Mouse (Mus musculus): ENCODE measurements around the gene H2-K1.
"Not testable (repeated sequence)": the region's sequence is repeated elsewhere in the genome, so short reads cannot be mapped to it uniquely, and the experiment has no call there.

The H2-K1 gene

GRCm38 (mm10) chr17:34026917-34027655, 26.9 kb upstream of the H2-K1 start:
- ATAC-seq (ENCODE audit: low TSS enrichment) = no peak

DNA sequence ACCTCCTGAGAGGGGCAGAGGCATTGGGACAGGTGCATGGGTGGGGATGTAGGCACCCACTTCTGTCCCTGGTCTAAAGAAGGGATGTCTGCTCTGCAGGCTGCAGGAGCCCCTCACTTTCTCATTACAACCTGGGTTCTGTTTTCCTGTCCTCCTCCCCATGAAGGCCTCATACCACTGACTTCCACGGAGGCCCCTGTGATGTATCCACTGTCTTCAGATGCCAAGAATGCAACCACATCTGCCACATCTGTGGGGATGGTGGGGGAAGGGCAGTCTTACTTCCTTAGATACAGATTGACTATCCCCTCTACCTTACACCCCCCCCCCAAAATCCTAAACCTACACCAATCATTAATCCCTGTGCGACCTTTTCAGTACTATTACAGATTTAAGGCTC, 26.1 kb upstream of the H2-K1 start:
- ATAC-seq (ENCODE audit: low TSS enrichment) = no peak

- no peak for ATAC-seq (ENCODE audit: low TSS enrichment)
Measured at GRCm38 (mm10) chr17:34025756-34026151, 25.6 kb upstream of the H2-K1 start.

GRCm38 (mm10) chr17:34024861-34025755, 25.0 kb upstream of the H2-K1 start:
- no peak for ATAC-seq (ENCODE audit: low TSS enrichment)

DNA sequence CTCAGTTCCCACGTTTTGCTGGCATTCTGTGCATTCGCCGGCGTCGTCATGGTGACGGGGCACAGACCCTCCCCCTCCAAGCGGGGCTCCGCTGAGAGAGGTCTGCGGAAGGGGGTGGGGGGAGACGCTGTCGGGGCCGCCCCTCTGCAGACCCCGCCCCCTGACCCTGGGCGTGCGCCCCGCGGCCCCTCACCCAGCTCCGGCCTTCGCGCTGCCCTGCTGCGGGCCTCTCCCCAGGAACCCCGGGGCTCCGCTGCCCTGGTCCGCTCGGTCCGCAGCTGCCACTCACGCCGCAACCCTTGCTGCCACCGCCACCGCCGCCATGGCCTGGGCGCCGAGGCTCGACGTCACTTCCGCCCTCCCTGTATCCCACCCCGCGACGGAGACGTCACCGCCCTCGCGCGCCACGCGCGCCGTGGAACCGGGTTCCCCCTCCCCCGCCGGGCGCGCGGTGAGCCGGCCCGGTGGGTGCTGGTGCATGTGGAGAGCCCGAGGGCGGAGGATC, 24.2 kb upstream of the H2-K1 start, which contains the start of gene Ring1:
Ring1 (minus strand) TSS at position 364 of the 505 bp plus-strand sequence.
- ATAC-seq (ENCODE audit: low TSS enrichment) = peak; percentile 64

GRCm38 (mm10) chr17:34023678-34024077, 23.5 kb upstream of the H2-K1 start:
- ATAC-seq (ENCODE audit: low TSS enrichment) = no peak

GRCm38 (mm10) chr17:34022987-34023386, 22.8 kb upstream of the H2-K1 start:
- no peak for ATAC-seq (ENCODE audit: low TSS enrichment)

DNA sequence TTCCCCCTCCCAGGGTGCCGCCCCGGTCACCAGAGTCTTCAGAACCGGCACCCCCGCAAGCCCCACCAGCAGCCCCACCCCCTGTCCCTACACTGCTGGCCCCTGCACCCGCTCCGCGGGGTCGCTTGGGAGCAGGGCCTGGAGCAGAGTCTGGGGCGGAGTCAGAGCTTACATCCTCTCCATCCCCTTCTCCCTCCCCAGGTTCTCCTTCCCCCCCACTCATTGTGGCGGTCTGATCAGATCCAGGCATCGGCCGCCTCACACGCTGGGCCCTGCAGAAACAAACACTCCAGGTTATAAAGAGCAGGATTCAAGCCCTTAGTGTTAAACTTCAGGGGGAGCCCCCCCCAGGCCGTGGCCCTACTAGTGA, 22.3 kb upstream of the H2-K1 start:
- ATAC-seq (ENCODE audit: low TSS enrichment) = no peak

GRCm38 (mm10) chr17:34021539-34022413, 21.6 kb upstream of the H2-K1 start:
- ATAC-seq (ENCODE audit: low TSS enrichment) = no peak

DNA sequence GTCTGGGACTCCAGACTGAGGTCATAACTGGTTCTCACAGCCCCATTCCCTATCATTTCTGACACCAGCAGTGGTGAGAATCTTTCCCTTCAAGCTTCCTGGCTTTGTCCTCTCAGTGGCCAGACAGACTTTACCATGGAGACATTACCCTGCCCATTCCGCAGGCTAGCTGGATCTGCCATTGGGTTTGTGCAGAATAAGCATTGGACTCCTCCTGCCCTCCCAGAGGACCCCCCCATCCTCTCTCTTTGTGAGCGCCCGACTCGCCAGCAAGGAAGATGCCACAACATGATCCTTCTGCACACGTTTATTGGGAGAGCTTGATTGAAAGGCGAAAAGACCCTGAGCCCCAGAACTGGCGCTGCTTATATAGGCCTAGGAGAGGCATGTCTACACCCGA, 13.3 kb upstream of the H2-K1 start:
- ATAC-seq (ENCODE audit: low TSS enrichment) = no peak

DNA sequence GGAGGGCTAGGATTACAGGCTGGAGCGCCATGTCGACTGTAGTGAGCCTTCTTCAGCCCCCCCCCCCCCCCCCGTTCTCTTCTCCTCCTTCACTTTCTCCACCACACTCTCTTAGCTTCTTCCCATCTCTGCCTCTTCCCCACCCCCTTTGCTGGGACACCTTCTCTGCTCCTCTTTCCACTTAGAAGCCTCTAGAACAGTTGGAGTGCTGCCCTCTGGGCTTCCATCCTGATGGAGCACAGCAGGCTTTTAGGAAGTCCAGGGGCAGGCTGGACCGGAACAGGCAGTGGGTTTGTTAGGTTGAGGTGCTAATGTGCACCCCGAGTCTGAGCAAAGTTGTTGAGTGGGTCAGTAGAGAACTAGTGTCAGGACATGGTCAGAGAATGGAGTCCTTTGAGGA, 10.0 kb upstream of the H2-K1 start:
- no peak for ATAC-seq (ENCODE audit: low TSS enrichment)

- ATAC-seq (ENCODE audit: low TSS enrichment) = no peak
Measured at GRCm38 (mm10) chr17:34006570-34006969, 6.4 kb upstream of the H2-K1 start.

GRCm38 (mm10) chr17:34003426-34003825, 3.3 kb upstream of the H2-K1 start:
- ATAC-seq (ENCODE audit: low TSS enrichment) = no peak

- ATAC-seq (ENCODE audit: low TSS enrichment) = not testable (repeated sequence)
Measured at GRCm38 (mm10) chr17:34000796-34001195, 649 bp upstream of the H2-K1 start.

DNA sequence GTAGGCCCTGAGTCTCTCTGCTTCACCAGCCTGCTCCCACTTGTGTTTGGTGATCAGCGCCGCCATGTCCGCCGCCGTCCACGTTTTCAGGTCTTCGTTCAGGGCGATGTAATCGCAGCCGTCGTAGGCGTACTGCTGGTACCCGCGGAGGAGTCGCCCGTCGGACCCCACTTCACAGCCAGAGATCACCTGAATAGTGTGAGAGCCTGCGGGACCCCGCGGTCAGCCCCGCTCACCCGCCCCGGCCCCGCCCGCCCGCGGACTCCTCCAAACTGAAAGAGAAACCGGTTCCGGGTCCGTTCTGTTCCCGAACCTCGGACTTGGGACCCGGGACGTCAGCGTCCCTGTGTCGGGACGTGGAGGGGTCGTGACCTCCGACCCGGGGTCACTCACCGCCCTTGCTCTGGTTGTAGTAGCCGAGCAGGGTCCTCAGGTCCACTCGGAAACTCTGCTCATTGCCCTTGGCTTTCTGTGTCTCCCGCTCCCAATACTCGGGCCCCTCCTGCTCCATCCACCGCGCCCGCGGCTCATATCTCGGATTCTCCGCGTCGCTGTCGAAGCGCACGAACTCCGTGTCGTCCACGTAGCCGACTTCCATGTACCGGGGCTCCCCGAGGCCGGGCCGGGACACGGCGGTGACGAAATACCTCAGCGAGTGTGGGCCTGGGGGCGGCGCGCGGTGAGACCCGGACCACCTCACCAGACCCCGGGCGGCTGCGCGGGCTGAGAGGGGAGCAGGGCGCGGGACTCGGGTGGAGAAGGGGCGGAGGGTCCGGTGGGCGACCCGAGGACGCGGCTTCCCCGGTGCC, 602 bp downstream of the H2-K1 start:
- no peak for ATAC-seq (ENCODE audit: low TSS enrichment)

DNA sequence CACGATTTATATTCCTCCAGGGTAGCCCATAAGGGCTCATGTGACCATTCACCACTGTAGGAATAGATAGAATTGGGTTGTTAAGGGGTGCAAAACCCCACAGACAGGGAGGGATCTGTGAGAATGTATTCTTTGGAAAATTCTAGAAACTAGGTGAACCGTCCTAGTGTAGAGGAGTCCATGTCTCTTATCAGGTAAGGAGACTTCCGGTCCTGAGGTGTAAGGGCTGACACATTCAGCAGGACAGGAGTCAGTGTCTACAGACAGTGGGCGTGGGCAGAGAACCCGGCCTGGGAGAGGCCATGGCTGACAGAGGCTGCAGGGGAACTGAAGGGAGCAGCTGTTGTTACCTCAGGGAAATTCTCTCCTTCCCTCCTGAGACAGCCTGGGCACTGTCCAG, 1.4 kb downstream of the H2-K1 start:
- ATAC-seq (ENCODE audit: low TSS enrichment) = not testable (repeated sequence)

- ATAC-seq (ENCODE audit: low TSS enrichment) = not testable (repeated sequence)
Measured at GRCm38 (mm10) chr17:33997025-33997424, 3.1 kb downstream of the H2-K1 start.

DNA sequence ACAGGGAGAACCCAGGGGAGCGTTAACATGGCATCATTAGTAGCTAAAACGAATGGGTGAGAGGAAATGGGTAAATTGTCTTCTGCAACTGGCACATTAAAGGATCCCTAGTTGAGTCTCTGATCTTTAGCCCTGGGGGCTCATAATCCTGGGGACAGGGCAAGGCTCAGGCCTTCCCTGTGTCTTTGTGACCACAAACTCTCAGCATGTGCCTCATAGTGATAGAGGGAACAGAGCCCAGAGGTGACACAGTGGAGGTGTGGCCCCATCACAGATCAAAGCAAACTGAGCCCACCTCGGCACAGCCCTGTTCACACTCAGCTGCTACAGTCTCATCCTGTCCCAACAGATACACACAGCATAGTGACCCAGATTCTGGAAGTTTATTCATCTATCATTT, 4.5 kb downstream of the H2-K1 start:
- no peak for ATAC-seq (ENCODE audit: low TSS enrichment)

- ATAC-seq (ENCODE audit: low TSS enrichment) = no peak
Measured at GRCm38 (mm10) chr17:33994959-33995358, 5.2 kb downstream of the H2-K1 start.

- ATAC-seq (ENCODE audit: low TSS enrichment) = 0 out of 2 replicates have a peak, but pooled peaks have one; percentile 41
Measured at GRCm38 (mm10) chr17:33991788-33992664, 8.1 kb downstream of the H2-K1 start.
